Mouse (Mus musculus): ENCODE measurements around the gene Kif5a. TPM values are rescaled to one million over a fixed set of nuclear protein-coding genes. Genes with fewer than 3 reads are reported as not detected.
"Not testable (repeated sequence)": the region's sequence is repeated elsewhere in the genome, so short reads cannot be mapped to it uniquely, and the experiment has no call there.

Kif5a gene
- total RNA-seq (2017) = 0.23 and 0.34 TPM in 2 replicates

DNA sequence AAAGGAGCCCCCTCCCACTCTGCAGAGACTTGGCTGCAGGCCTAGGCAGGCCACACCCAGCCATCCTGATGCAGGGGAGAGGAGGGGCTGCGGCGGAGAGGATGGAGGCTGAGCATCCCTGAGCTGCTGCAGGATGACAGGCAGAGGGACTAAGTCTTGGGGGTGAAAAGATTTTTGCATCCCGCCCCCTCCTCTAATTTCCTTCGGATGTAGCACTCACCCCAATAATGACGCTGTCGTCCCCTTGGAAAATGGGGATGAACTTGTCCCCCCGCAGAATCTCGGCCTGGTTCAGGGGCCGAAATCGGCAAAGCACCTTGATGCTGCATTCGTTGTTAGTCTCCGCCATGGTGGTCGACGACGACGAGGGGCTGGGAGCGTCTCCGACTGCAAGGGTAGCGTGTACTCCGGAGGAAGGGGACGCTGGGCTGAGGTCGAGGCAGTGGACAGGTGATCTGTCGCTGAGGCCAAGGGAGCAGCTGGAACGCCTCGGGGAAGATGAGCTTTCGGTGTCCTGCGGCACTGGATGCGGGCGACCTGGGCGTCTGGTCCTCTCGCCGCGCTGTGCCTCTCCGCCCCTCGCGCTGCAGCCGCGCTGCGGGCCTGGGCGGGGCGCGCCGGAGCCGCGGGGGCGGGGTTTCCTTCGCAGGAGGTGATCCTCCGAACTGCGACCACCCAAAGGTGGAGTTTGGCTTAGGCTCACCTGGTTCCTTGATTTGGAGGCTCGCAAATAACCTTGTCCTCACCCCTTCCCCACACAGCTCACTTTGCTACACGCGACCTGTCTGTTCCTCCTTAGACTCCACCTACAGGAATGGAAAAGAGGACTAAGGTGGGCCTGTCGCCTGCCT is at the start of gene Kif5a:
Gene Kif5a (minus strand): TSS at position 801 of the 851 bp plus-strand sequence.
- no peak for ATAC-seq (replicated peaks; ENCODE audit: low read depth, poor library complexity, severe bottlenecking)

DNA sequence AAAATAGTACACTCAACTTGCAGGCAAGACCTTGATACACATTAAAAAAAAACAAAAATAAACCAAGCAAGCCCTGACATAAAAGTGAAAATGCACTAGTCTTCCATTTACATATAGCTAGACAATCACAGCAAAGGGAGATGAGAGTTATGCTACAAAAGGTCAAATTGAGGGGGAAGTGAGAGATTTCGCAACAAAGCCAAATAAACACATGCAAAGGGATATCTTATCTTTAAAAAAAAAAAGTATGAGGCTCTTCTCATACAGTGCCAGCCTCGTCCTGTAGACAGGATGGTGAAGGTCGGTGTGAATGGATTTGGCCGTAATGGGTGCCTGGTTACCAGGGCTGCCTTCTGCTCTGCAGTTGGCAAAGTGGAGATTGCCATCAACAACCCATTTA is 49.7 kb upstream of the Kif5a start:
- 0 out of 2 replicates have a peak, but pooled peaks have one; percentile 5 for ATAC-seq (replicated peaks; ENCODE audit: low read depth, poor library complexity, severe bottlenecking)

DNA sequence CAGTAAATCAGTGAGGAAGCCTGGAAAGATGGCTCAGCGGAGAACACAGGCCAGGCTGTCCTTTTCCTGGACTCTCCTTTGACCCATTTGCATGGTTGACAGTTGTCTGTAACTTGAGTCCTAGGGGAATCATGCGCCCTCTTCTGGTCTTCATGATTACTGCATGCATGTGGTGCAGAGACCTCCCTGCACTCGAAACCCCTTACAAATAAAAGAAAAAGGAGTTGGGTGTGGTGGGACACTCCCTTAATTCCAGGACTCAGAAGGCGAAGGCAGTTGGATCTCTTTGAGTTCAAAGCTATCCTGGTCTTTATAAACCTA is 49.2 kb upstream of the Kif5a start:
- ATAC-seq (replicated peaks; ENCODE audit: low read depth, poor library complexity, severe bottlenecking) = peak; percentile 71

DNA sequence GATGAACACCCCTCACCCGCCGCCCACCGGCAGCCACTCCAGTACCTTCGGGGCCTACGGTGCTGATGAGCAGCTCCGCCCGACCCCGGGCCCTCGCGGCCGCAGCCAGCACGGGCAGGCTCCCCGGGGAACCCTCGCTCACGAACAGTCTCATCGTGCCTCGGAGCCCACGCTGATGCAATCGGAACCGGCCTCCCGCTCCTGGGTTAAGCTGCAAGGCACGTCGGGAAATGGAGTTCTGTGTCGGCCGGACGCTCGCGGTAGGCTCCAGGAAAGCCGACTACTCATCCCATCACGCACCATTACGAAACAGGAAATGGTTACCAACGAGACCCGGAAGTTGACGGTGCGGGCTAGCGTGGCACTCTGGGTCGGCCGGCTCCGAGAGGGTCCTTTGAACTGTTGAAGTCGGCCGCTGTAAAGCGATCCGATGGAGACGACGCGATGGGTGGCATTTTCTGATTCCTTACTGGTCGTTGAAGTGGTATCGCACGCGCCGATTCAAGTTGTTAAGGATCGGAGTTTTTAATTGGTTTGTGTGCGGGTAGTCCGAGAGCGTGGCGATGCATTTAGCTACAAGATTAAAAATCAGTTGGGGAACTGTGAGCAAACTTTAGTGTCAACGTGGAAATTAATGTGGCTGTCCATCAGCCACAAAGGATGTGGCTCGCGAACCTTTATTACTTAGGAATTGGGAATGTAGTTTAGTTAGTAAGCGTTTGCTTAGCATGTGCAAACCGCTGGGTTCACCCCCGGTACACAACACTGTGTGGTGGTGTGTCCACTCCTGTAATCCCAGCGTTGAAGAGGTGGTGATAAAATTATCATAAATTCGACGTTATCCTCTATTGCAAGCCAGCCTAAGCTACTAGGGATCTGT is 48.6 kb upstream of the Kif5a start, which contains the start of gene Mars:
Gene Mars (minus strand): TSS at position 311 of the 880 bp plus-strand sequence.
- ATAC-seq (replicated peaks; ENCODE audit: low read depth, poor library complexity, severe bottlenecking) = peak; percentile 87

DNA sequence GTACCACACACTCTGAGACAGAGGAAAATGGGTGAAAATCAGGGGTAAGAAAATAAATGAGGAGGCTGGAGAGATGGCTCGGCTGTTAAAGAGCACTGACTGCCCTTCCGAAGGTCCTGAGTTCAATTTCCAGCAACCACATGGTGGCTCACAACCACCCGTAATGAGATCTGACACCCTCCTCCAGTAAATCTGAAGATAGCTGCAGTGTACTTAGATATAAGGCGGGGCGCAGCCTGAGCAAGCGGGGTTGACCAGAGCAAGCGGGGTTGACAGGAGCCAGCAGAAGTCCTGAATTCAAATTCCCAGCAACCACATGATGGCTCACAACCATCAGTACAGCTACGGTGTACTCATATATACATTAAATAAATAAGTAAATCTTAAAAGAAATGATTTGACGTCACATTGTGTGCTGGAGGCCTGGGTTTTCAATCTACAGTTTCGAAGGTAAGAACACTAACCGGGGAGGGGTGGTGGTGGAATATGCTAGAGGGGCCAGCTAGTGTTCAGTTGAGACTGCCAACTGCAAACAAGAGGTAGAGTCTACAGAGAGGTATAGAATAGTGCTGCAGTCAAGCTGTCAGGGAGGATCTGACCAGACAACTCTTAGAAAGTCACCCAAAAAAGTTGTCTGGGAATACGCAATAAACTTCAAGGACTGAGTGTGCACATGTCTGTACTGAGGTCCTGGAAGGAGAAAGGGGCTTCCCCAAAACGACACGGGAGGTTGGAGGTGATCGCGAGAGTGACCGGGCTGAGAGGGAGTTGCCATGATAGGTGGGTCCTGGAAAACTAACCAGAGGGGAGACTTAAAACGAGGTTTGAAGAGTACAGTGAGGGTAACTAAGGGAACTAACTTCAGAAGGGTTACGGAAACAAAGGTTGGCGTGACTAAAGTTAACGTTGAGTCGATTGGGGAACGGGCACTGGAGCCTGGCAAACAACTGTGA is 47.7 kb upstream of the Kif5a start:
- ATAC-seq (replicated peaks; ENCODE audit: low read depth, poor library complexity, severe bottlenecking) = peak; percentile 55

DNA sequence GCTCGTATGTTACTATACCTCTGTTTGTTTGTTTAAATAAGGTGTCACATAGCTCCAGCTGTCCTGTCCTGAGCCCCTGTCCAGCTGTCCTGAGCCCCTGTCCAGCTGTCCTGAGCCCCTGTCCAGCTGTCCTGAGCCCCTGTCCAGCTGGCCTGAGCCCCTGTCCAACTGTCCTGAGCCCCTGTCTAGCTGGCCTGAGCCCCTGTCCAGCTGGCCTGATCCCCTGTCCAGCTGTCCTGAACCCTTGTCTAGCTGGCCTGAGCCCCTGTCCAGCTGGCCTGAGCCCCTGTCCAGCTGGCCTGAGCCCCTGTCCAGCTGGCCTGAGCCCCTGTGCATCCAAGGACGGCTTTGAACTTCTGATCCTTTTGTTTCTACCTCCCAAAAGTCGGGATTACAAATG is 46.0 kb upstream of the Kif5a start:
- ATAC-seq (replicated peaks; ENCODE audit: low read depth, poor library complexity, severe bottlenecking) = not testable (repeated sequence)

DNA sequence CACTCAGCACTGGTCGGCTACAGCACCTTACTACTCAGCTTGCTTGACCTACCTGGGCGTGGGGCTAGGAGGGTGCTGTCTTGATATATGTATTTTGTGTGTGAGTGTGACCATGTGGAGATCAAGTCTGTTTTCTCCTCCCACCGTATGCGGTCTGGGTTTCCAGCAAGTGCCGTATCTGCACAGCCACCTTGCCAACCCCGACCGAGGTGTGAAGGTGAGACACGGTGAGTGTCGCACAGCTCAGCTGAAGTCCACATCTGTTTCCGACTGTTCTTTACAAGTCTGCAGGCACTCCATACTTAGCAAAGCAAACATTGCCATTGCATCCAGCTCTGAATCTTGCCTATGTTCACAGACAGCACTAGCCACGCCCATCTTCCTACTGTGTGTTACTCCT is 40.0 kb upstream of the Kif5a start:
- no peak for ATAC-seq (replicated peaks; ENCODE audit: low read depth, poor library complexity, severe bottlenecking)

DNA sequence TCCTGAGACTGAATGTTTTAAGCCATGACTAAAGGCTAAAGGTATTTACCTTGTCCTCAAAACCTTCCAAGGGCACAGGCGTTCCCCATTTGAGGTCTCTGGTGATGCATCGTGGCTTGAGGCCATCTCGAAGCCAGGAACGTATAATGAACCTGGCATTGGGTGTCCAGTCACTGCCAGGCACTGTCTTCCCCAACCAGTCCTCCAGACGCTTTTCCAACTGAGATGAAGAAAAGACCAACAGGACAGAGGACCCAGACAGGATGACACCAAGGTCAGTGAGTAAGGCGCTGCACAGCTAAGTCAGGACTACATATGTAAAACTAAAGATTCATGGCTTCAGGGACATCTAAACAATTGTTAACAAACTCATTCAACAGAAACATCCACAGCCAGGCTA is 37.2 kb upstream of the Kif5a start:
- ATAC-seq (replicated peaks; ENCODE audit: low read depth, poor library complexity, severe bottlenecking) = no peak

DNA sequence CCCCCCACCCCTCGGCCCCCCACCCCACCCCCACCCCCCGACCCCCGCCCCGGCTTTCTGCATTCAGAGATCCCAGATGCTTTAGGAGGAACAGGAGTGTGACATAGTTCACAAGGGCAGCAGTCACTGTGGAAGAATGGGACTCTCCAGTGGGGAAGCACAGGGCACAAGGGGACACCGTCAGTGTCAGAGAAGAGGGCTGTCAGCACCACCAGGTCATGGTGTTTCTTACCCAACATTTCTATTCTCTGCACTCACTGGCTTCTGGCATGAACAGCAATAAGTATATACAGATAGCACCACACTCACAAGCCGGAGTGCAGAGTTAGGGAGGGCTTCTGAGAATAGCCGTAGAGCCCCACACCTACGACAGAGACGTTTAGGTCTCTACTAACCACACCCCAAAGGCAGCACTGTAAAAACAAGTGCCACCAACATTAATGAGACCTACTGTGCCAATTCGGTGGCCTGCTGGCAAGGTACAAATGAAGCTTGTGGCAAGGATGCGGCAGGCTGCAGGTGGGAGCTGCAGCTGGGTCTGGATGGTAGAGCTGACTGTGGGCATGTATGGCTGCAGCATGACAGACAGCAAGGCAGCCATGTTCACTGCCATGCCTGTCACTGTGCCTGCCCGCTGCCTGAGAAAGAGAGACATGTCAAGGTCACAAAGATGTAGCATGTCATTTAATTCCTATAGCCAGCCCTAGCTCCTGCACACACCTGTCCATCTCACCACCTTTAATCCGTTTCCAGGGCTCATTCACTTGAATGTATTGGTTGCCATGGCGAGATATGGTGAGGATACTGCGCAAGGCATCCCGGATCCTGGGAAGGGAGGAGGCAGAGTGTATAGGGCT is 34.1 kb upstream of the Kif5a start:
- no peak for ATAC-seq (replicated peaks; ENCODE audit: low read depth, poor library complexity, severe bottlenecking)

DNA sequence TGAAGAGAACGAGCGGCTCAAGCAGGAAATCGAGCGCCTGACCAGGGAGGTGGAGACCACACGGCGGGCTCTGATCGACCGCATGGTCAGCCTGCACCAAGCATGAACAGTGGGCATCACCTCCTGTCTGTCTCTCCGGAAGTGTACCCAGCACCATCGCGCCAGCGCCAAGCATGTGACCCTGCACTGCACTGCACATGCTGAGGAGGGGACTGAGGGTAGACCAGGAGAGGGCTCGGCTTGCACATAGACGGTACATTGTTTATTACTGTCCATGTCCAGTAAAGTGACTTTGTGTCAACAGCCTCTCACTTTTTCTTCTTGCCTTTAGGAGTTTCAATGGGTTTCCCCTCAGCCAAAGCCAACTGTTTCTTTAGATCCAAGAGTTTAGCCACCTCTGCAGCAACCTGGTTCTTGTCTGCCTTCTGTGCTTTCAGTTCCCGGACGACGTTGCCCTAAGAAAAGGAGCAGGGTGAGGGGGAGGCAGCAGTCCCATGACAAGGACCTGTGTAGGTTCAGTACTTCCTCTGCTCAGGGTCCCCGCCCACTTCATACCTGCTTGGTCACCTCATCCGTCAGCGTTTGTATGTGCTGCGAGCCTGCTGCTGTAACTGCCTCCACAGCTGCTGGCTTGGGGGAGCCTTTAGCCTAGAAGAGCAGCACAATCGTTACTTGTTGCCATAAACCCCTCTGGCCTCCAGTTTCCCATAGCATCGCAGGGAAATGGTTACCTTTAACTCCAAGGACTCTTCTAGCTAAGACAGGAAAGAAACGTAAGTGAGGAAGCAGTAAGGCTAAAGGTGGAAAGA is 33.0 kb upstream of the Kif5a start:
- ATAC-seq (replicated peaks; ENCODE audit: low read depth, poor library complexity, severe bottlenecking) = no peak

DNA sequence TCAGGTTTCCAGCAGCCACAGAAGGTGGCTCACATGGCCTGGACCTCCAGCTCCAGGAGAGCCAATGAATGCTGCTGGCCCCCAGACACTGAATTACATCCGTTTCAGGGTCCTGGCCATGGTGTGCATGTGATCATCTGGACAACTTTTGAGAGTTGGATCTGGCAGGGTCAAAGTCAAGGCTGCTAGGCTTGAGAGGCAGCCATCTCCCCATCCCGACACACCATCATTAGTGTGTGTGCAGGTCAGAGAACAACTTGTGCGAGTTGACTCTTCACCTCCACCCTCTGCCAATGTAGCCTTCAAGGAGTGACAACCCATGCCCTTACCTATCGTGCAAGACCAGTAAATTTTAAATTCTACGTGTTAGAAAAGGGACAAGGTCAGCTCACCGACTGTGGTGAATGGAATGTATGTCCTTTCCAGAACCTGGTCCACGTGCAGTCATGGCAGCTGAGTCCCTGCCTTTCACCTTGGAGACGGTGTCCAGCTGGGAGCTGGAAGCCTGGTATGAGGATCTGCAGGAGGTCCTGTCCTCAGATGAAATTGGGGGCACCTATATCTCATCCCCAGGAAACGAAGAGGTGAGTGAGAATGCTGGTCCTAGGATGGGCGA is 31.9 kb upstream of the Kif5a start:
- no peak for ATAC-seq (replicated peaks; ENCODE audit: low read depth, poor library complexity, severe bottlenecking)

DNA sequence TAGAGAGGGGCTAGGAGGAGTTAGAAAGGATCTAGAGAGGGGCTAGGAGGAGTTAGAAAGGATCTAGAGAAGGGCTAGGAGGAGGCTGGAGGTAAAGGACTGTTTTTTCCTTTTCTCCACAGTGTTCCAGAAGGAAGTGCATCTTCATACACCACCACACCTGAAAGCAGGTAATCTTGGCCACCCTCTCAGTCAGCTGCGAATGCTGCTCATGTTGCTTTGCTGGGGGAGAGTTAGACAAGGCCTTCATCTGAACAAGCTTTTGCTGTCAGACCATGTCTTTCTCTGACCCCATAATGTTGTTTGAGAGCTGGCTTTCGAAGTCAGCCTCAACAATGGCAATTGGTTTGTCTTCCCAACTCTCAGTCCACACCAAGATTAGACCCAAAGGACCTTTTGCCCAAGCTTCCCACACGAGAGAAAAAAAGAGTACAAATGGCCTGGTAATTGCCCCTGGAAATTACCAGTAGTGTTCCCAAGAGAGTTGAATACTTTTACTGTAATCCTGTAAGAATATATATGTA is 30.5 kb upstream of the Kif5a start:
- no peak for ATAC-seq (replicated peaks; ENCODE audit: low read depth, poor library complexity, severe bottlenecking)

DNA sequence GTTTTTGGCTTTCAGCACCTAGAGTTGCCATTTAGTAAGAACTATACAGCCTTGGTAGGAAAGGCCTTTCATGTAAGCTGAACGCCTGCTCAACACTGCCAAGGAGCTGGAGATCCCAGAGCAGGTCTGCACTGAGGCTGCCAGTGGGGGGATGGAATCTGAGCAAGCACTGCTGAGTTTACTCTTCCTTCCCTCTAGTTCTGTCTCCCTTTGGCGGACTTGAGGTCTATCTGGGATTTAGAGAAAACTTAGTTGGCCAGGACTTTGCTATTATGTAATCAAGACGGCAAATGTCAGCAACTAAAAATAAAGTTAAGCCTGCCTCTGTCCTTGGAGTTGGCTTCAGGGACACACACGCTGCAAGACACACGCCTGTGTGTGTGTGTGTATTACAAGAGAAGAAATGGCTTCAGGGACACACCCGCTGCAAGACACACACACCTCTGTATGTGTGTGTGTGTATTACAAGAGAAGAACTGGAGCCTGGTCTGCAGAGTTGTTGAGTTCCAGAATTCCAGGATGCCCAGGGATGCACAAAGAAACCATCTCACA is 29.9 kb upstream of the Kif5a start:
- ATAC-seq (replicated peaks; ENCODE audit: low read depth, poor library complexity, severe bottlenecking) = no peak

DNA sequence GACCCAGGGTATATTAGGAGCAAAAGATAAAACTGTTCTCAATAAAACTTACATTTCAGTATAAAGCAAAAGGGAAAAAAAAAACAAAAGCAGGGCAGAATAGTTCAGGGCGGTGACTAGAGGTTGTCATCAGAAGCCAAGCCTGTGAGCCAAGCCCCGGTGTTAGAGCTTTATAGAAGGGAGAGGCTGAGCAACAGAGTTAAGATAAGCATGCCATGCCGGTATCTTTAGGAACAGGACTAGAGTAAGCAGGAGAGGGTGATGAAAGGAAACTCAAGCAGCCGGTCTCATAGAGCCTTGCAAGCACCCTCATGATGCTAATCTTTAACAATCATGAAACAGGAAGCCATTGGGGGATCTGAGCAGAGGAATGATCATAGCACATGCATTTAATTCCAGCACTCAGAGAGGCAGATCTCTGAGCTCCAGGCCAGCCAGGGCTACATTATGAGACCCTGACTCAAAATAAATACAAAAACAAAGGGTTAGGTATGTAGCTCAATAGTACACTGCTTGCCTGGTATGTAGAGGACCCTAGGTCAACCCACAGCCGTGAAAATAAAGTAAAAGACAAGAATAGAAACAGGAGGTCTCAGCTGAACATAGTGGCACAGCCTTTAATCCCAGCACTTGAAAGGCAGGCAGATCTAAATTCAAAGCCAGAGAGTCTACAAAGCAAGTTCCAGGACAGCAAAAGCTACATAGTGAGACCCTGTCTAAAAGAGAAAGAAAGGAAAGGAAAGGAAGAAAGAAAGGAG is 28.9 kb upstream of the Kif5a start:
- peak; percentile 10 for ATAC-seq (replicated peaks; ENCODE audit: low read depth, poor library complexity, severe bottlenecking)

DNA sequence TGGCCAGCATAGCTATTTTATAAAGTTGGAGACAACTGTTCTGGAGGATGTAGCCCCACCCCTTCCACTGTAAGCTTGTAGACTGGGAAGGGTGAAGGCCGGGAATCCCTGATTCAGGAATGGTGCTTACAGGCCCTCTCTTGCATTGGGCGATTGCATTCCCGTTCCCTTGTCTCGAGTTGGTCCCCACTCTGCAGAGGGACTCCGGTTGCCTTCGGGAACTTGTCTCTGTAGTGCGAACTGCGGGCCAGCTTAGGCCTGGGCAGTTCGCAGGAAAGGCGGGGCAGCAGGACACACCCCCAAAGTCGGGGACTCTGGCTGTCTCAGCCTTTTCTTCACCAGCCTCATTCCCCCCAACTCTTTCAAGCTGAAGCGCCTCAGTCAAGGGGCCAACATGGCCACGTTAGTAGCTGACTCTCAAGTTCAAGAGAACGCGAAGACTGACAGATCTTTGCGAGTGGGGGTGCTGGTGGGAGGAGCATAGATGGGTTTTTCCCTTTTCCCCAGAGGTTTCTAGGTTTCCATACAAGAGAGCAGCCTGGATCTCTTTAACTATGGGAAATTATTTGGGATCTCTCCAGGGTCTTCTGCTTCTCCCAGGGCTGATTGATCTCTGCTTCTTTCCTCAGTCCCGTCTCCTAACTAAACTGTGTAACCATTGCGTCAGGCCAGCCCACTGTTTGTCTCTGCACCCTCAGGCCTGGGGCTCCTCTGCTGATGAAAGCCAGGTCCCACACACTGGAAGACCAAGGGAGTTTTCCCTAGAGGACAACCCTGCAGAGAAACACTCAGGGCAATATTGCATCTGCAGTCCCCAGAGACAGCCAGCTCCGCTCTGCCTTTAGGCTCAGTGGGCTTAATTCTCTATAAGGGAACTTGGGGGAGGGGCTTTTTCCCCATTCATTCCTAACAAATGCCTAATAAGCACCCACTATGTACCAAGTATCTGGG is 28.1 kb upstream of the Kif5a start:
- peak; percentile 3; the same call in 1 of the 2 replicates for ATAC-seq (replicated peaks; ENCODE audit: low read depth, poor library complexity, severe bottlenecking)
